ENCODE assay signal across 10 mouse cellular contexts in the genomic region with DNA sequence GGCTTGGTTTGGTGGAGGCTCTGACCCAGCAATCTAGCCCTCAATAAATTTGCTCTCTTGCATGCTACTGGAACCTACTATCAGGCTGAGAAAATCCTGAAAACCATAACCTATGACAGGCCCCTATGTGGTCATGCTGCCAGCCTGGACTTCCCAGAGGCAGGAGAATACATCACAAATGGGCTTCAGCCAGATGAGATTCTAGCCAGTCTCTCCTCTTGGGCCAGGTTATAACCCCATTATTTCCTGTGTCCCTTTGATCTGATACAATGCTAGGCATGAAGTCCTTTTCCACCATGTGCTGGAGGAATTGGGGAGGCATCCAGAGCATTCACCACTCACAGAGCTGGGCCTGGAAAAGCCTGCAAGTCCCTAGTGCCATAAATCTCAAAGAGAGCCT. TPM values are rescaled to one million over a fixed set of nuclear protein-coding genes. Genes with fewer than 3 reads are reported as not detected.
DNase-seq lines count a peak whose midpoint lies in the region; ATAC-seq lines count a peak whose summit lies in the region.
"Had no signal": no experiment of that assay in that cellular context is flagged by ENCODE, and none has a peak within 500 bp of the region (broad histone marks: within the 10 kb centered on the region; RNA-seq: fewer than 3 reads in every experiment).

No protein-coding gene starts in this region.

- H3K4me2 ChIP-seq in heart, embryonic 14.5 days (ENCODE audit: low read length), result no peak overlapping the region
- no peak overlapping the region for H3K4me2 ChIP-seq in neural tube, embryonic 11.5 days (ENCODE audit: low read depth)
- no peak overlapping the region for H3K4me2 ChIP-seq in limb, embryonic 12.5 days
- H3K4me2 ChIP-seq in stomach, embryonic 16.5 days (ENCODE audit: low read depth, low read length), result no peak overlapping the region

- H3K9ac ChIP-seq in heart, embryonic 14.5 days (ENCODE audit: low read length), result no peak overlapping the region; the same call in 1 of the 2 replicates
- no peak overlapping the region for H3K9ac ChIP-seq in neural tube, embryonic 11.5 days (ENCODE audit: low read length)
- 0 out of 2 replicates have a peak overlapping the region, but pooled peaks have one; percentile 45 for H3K9ac ChIP-seq in limb, embryonic 12.5 days (replicated peaks)
- H3K9ac ChIP-seq in stomach, embryonic 16.5 days (ENCODE audit: low read length), result no peak overlapping the region

- no peak overlapping the region for H3K4me3 ChIP-seq in heart, embryonic 14.5 days (ENCODE audit: control insufficient read depth in 1 of 2, insufficient read depth in 1 of 2, low read depth in 1 of 2, low read length in 2 of 2)
- no peak overlapping the region for H3K4me3 ChIP-seq in neural tube, embryonic 11.5 days (ENCODE audit: low read depth, low read length)
- H3K4me3 ChIP-seq in limb, embryonic 12.5 days (replicated peaks), result no peak overlapping the region
- no peak overlapping the region for H3K4me3 ChIP-seq in stomach, embryonic 16.5 days (replicated peaks; ENCODE audit: low read length)

- H3K36me3 ChIP-seq in heart, embryonic 14.5 days (ENCODE audit: control insufficient read depth, insufficient read depth, low read length), result peaks cover 37% of the 10 kb centered on the region
- peaks cover 3% of the 10 kb centered on the region for H3K36me3 ChIP-seq in neural tube, embryonic 11.5 days (ENCODE audit: control insufficient read depth, insufficient read depth, low read length)
- peaks cover 45% of the 10 kb centered on the region for H3K36me3 ChIP-seq in limb, embryonic 12.5 days
- peaks cover 9% of the 10 kb centered on the region for H3K36me3 ChIP-seq in stomach, embryonic 16.5 days (ENCODE audit: control insufficient read depth, insufficient read depth, low read length)

- peaks cover 56 to 62% of the 10 kb centered on the region in 2 experiments for H3K4me1 ChIP-seq in heart, embryonic 14.5 days (ENCODE audit: control insufficient read depth in 2 of 2, insufficient read depth in 2 of 2, low read length in 2 of 2)
- peaks cover 2% of the 10 kb centered on the region; the same call in 1 of the 2 replicates for H3K4me1 ChIP-seq in neural tube, embryonic 11.5 days (ENCODE audit: control insufficient read depth, insufficient read depth, low read length)
- peaks cover 64% of the 10 kb centered on the region for H3K4me1 ChIP-seq in limb, embryonic 12.5 days (replicated peaks)
- peaks cover 25% of the 10 kb centered on the region for H3K4me1 ChIP-seq in stomach, embryonic 16.5 days (ENCODE audit: control insufficient read depth, insufficient read depth, low read length)

- H3K9me3 ChIP-seq in heart, embryonic 14.5 days (ENCODE audit: control insufficient read depth, low read length), result no peaks in the 10 kb centered on the region
- H3K9me3 ChIP-seq in neural tube, embryonic 11.5 days (ENCODE audit: control insufficient read depth, low read length), result no peaks in the 10 kb centered on the region
- 0 out of 2 replicates have a peak, but pooled peaks cover 5% of the 10 kb centered on the region for H3K9me3 ChIP-seq in limb, embryonic 12.5 days
- no peaks in the 10 kb centered on the region for H3K9me3 ChIP-seq in stomach, embryonic 16.5 days (replicated peaks; ENCODE audit: control insufficient read depth, low read length)

- no peaks in the 10 kb centered on the region for H3K27me3 ChIP-seq in heart, embryonic 14.5 days (ENCODE audit: control insufficient read depth, insufficient read depth, low read length)
- H3K27me3 ChIP-seq in neural tube, embryonic 11.5 days (ENCODE audit: control insufficient read depth, insufficient read depth, low read length), result no peaks in the 10 kb centered on the region
- no peaks in the 10 kb centered on the region for H3K27me3 ChIP-seq in limb, embryonic 12.5 days
- H3K27me3 ChIP-seq in stomach, embryonic 16.5 days (ENCODE audit: control insufficient read depth, insufficient read depth, low read length), result no peaks in the 10 kb centered on the region
- H3K27me3 ChIP-seq: CH12.LX had no signal

- ATAC-seq in heart, embryonic 14.5 days (ENCODE audit: insufficient number of reproducible peaks, insufficient read depth, low FRiP score, low read depth), result no peak
- ATAC-seq in neural tube, embryonic 11.5 days (ENCODE audit: insufficient read depth, low FRiP score, low TSS enrichment), result no peak
- ATAC-seq in limb, embryonic 12.5 days (ENCODE audit: insufficient number of reproducible peaks, insufficient read depth, low FRiP score, low TSS enrichment, low read depth), result no peak
- ATAC-seq in stomach, embryonic 16.5 days (ENCODE audit: insufficient read depth, low FRiP score), result no peak

- H3K27ac ChIP-seq in heart, embryonic 14.5 days (replicated peaks in 1 of 2; ENCODE audit: control insufficient read depth in 1 of 2, insufficient read depth in 1 of 2, low read depth in 2 of 2, low read length in 2 of 2), result peak overlapping the region; percentile 94 to 97
- H3K27ac ChIP-seq in neural tube, embryonic 11.5 days (ENCODE audit: low read depth, low read length), result peak overlapping the region; percentile 73
- H3K27ac ChIP-seq in limb, embryonic 12.5 days, result peak overlapping the region; percentile 99
- peak overlapping the region; percentile 94 for H3K27ac ChIP-seq in stomach, embryonic 16.5 days (ENCODE audit: low read length)

- no peak for DNase-seq in heart, postnatal 36 days
- DNase-seq in neural tube, embryonic 11.5 days (ENCODE audit: low spot score), result no peak
- no peak for DNase-seq in neural tube, embryonic 10.5 days (ENCODE audit: extremely low spot score, low spot score)
- no peak for DNase-seq in frontal cortex, postnatal 10 days (ENCODE audit: low spot score in 2 of 2)
- no peak for DNase-seq in right cerebral cortex, postnatal 4 days

- intact Hi-C loops in heart, postnatal 36 days (cut with DNase I), result loop anchor here (2.0 kb wide), 1 partner anchor 15 kb away; no protein-coding TSS in a partner anchor

RNA-seq across cellular contexts. Expression of gene Fam186b, which starts 36.4 kb away (rescaled TPM):
- 0.36 TPM in 1 of 2 replicates, not detected in the other for polyA plus RNA-seq in heart, embryonic 14.5 days (2014; fragmentation: Nextera tagmentation; extraction: Ambion mirVana)
- not detected for total RNA-seq in heart, postnatal 36 days (2021)
- polyA plus RNA-seq in neural tube, embryonic 11.5 days (2014; fragmentation: Nextera tagmentation; extraction: Ambion mirVana), result 0.07 TPM in 1 of 2 replicates, not detected in the other
- not detected in 2 replicates for polyA plus RNA-seq in limb, embryonic 12.5 days (2016; fragmentation: Nextera tagmentation; extraction: Ambion mirVana)
- 0.06 and 0.10 TPM in 2 replicates for polyA plus RNA-seq in stomach, embryonic 16.5 days (2015; fragmentation: Nextera tagmentation; extraction: Ambion mirVana)
- total RNA-seq: gastrocnemius, postnatal 25 days had no signal

RNA-seq across cellular contexts. Expression of gene Prpf40b, which starts 37.2 kb away (rescaled TPM):
- polyA plus RNA-seq in heart, embryonic 14.5 days (2014; fragmentation: Nextera tagmentation; extraction: Ambion mirVana), result 31.2 and 38.0 TPM in 2 replicates
- 10 to 100 TPM; 20.4 to 24.3 TPM for total RNA-seq in heart, postnatal 36 days (2021)
- 50.4 and 55.8 TPM in 2 replicates for polyA plus RNA-seq in neural tube, embryonic 11.5 days (2014; fragmentation: Nextera tagmentation; extraction: Ambion mirVana)
- polyA plus RNA-seq in limb, embryonic 12.5 days (2016; fragmentation: Nextera tagmentation; extraction: Ambion mirVana), result 74.6 TPM in 2 replicates
- 42.5 and 44.3 TPM in 2 replicates for polyA plus RNA-seq in stomach, embryonic 16.5 days (2015; fragmentation: Nextera tagmentation; extraction: Ambion mirVana)

RNA-seq across cellular contexts. Expression of gene Fmnl3, which starts 38.2 kb away (rescaled TPM):
- 14.4 and 15.0 TPM in 2 replicates for polyA plus RNA-seq in heart, embryonic 14.5 days (2014; fragmentation: Nextera tagmentation; extraction: Ambion mirVana)
- 10 to 100 TPM; 19.0 to 22.3 TPM for total RNA-seq in heart, postnatal 36 days (2021)
- polyA plus RNA-seq in neural tube, embryonic 11.5 days (2014; fragmentation: Nextera tagmentation; extraction: Ambion mirVana), result 13.7 and 14.5 TPM in 2 replicates
- polyA plus RNA-seq in limb, embryonic 12.5 days (2016; fragmentation: Nextera tagmentation; extraction: Ambion mirVana), result 33.6 and 40.6 TPM in 2 replicates
- polyA plus RNA-seq in stomach, embryonic 16.5 days (2015; fragmentation: Nextera tagmentation; extraction: Ambion mirVana), result 14.2 and 16.6 TPM in 2 replicates
